Mouse (Mus musculus) macrophage (primary cell): Measurements from ENCODE around the gene Fam193b. TPM values are rescaled to one million over a fixed set of nuclear protein-coding genes. Genes with fewer than 3 reads are reported as not detected.

ENCODE experiments used
- H3K27ac ChIP-seq: fragments of 350-480 bp; formaldehyde crosslinking; 2 replicates; pipeline ENCODE4 v1.9.0; 2021
- H3K36me3 ChIP-seq: fragments of 350-480 bp; formaldehyde crosslinking; 2 replicates; pipeline ENCODE4 v1.9.0; 2021; ENCODE audit errors: inconsistent target
- H3K4me3 ChIP-seq: fragments of 350-480 bp; formaldehyde crosslinking; 2 replicates; pipeline ENCODE4 v1.9.0; 2021; ENCODE audit errors: inconsistent target
- H3K79me2 ChIP-seq: fragments of 350-480 bp; formaldehyde crosslinking; 2 replicates; pipeline ENCODE4 v1.9.0; 2021; ENCODE audit errors: inconsistent target
- WGBS: methylation state at CpG from one replicate; pipeline ENCODE4 v1.1.7; 2026; ENCODE audit warnings: inconsistent platforms; ENCODE audit not compliant: missing documents; 5-methylcytosine and 5-hydroxymethylcytosine counted together
- polyA plus RNA-seq: library from polyadenylated mRNA; stranded (reverse); fragments of 250-400 nt; gene quantifications from 3 replicates; pipeline ENCODE4 v1.2.4, GENCODE M21; 2018; ENCODE audit warnings: inconsistent platforms

Gene Fam193b
- polyA plus RNA-seq, 1 experiment from 2014 or later, result 12.9 TPM

DNA sequence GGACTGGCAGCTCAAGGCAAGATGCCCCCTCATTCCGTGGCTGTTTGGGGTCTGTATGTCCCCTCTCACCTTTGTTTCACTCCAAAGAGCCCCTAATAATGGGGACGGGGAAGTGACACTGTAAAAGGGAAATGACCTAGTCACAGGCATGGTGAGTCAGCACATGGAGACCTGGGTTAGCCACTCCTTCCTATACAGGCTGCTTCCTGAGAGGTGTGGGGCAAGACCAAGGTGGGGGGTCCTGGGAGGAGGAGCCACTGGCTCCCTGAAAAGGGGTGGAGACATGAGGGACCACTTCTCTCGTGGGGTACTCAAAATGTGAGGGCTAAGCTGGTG, 60.6 kb downstream of the Fam193b start:
- WGBS, result 11% methylated on average over 3 of the region's 3 CpGs
- H3K4me3 ChIP-seq, result no peak overlapping the region
- no peaks in the 10 kb centered on the region for H3K36me3 ChIP-seq

DNA sequence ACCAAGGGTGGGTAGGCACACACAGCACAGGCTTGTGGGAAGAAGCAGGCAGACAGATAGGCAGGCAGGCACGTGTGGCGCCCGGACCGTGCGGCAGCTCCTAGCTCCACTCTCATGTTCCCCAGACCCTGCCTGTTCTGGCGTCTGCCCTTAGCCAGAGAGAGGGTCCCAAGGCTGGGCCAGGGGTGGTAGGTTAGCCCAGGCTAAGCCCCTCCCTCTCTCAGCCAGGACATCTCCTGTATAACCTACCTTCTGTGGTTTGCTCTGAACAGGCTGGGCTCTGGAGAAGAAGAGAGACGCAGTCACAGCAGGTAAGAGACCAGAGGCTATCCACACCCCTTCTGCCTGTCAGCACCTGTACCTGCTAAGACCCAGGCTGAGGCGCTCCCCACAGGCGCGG, 62.4 kb downstream of the Fam193b start:
- Histone ChIP-seq H3K79me2 (no peaks in the 10 kb centered on the region), H3K4me3 (no peak overlapping the region), H3K36me3 (no peaks in the 10 kb centered on the region), H3K27ac (no peak overlapping the region)
- 92% methylated on average over 10 of the region's 10 CpGs for WGBS

More for the DNA sequence above, 60.6 kb downstream of the Fam193b start:
- no peaks in the 10 kb centered on the region for H3K79me2 ChIP-seq
- H3K27ac ChIP-seq, result no peak overlapping the region

DNA sequence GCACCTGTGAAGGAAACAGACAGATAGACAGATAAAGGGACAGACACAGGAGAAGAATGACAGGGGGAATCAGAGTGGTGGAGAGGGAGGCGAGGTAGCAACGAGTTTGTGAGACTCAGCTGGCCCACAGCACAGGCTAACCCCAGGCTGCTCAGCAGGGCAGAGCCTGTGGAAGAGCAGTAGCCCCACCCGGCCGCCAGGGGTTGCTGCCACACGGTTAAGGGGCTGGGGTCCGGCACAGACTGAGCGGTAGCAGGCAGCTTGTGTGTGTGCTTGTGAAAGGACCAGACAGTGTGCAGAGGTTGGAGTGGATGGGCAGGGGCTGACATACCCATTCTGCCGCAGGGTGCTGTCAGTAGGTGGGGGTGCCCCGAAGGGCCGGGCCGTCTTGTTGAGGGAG, 63.0 kb downstream of the Fam193b start:
- 90% methylated on average over 8 of the region's 11 CpGs for WGBS
- no peaks in the 10 kb centered on the region for H3K79me2 ChIP-seq
- no peaks in the 10 kb centered on the region for H3K36me3 ChIP-seq
- no peak overlapping the region for H3K4me3 ChIP-seq
- H3K27ac ChIP-seq, result no peak overlapping the region

DNA sequence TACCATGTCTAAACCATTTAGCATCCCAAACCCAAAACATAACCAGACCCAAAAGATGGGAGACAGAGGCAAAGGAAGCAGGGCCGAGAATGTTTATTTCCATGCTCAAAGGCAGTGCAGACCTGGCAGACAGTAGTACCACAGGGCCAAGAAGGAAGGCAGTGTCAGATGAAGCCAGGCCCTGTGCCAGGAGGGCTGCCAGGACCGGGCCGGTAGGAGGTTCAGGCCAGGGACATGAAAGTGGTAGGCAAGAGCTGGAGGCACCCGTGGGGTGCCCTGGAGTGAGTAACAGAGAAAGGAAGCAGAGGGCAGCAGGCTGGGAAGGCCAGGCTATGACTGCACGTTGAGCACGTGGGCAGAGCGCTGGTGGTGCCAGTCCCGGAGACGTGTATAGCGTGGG, 64.2 kb downstream of the Fam193b start:
- no peak overlapping the region for H3K27ac ChIP-seq
- no peaks in the 10 kb centered on the region for H3K36me3 ChIP-seq
- H3K79me2 ChIP-seq, result no peaks in the 10 kb centered on the region
- no peak overlapping the region for H3K4me3 ChIP-seq
- 96% methylated on average over 10 of the region's 10 CpGs for WGBS

DNA sequence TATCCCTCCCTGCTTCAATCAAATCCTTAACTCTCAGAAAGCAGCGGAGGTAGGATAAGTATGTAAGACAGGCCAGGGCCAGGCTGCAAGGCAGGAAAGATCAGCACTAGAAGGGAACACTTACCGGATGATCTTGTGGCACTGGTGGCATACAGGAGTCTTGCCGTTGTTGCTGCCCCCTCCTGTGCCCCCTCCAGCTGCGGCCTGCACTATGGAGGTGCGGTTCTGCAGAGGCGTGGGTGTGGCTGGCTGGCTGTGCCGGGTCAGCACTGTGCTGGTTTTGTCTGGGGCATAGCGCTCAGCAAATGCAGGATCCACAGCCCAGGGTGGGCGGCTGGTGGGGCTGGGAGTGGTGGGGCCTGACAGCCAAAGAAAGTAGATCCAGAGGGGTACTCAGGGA, 65.1 kb downstream of the Fam193b start:
- Histone ChIP-seq H3K79me2 (no peaks in the 10 kb centered on the region), H3K4me3 (no peak overlapping the region), H3K27ac (no peak overlapping the region), H3K36me3 (no peaks in the 10 kb centered on the region)
- 96% methylated on average over 9 of the region's 9 CpGs for WGBS

DNA sequence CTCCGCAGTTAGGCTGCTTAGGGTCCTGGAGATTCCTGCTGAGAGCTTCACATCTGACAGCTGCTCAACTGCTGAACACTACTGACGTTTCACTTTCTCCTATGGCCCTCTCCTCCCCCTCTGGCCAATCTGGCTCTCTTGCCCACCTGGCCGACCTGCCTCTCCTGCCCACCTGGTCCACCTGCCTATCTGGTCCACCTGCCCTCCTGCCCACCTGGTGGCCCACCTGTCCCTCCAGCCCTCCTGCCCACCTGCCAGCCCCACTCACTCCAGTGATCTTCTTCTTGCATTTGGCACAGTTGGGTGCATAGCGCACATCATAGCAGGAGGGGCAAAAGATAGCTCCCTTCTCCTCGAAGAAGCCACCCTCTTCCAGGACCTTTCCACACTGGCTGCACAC, 66.5 kb downstream of the Fam193b start:
- WGBS, result 87% methylated on average over 5 of the region's 5 CpGs
- Histone ChIP-seq H3K79me2 (no peaks in the 10 kb centered on the region), H3K4me3 (no peak overlapping the region), H3K36me3 (no peaks in the 10 kb centered on the region), H3K27ac (no peak overlapping the region)

DNA sequence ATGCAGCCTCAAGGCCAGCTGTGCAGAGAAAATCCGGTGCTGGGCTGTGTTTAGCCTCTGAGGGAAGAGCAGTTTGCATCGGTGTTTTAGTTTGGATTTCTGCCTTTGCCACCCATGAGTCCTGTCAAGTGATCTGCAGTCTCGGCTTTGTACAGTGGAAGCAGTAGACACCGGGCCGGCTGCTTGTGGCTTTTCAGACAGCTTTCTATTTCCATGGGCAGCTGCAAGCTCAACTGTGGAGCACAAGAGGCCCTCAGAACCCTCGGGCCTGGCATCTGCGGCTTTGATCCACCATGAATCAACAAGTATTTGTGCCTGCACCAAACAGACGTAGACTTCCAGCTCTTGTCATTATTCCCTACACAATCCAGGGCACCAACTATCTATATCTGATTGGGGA, 68.5 kb downstream of the Fam193b start:
- no peak overlapping the region for H3K27ac ChIP-seq
- WGBS, result 98% methylated on average over 8 of the region's 8 CpGs
- no peak overlapping the region for H3K4me3 ChIP-seq
- no peaks in the 10 kb centered on the region for H3K79me2 ChIP-seq
- no peaks in the 10 kb centered on the region for H3K36me3 ChIP-seq

DNA sequence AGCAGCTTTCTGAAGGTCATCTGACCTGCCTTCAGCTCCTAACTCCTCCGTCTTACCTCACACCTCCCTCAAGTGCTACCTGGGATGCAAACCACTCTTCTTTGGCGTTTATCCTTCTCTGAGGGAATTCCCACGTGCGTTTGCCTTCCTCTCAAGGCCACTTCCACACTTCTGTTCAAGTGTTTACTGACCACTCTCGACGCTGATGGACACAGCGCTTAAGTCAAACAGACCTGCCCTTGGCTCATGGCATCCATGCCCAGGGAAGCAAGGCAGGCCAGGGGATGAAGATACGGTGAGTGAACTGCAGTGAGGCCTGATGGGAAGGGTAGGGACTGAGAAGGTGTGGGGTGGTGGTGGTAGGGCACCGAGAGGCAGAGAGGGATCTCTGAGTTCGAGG, 70.3 kb downstream of the Fam193b start:
- 94% methylated on average over 10 of the region's 10 CpGs for WGBS
- no peak overlapping the region for H3K4me3 ChIP-seq
- no peak overlapping the region for H3K27ac ChIP-seq
- no peaks in the 10 kb centered on the region for H3K36me3 ChIP-seq
- H3K79me2 ChIP-seq, result no peaks in the 10 kb centered on the region

DNA sequence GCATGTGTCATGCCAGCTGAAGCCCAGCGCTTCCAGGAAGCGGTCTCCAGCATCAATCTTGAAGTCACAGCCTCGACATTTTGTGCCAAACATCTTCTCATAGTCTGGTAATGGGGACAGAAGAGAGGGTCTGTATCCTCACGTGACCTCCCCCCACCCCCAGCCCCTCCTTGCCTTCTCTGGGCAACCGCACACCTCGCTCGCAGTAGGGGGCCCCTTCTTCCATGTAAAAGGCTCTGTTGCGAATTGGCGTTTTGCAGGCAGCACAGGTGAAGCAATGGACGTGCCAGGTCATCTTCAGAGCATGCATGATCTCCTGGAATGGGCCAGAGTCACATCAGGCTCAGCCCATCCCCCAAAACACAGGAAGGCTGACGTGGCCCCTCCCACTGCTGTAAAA, 72.0 kb downstream of the Fam193b start:
- no peak overlapping the region for H3K4me3 ChIP-seq
- 90% methylated on average over 11 of the region's 11 CpGs for WGBS
- H3K79me2 ChIP-seq, result no peaks in the 10 kb centered on the region
- H3K36me3 ChIP-seq, result no peaks in the 10 kb centered on the region
- H3K27ac ChIP-seq, result no peak overlapping the region

DNA sequence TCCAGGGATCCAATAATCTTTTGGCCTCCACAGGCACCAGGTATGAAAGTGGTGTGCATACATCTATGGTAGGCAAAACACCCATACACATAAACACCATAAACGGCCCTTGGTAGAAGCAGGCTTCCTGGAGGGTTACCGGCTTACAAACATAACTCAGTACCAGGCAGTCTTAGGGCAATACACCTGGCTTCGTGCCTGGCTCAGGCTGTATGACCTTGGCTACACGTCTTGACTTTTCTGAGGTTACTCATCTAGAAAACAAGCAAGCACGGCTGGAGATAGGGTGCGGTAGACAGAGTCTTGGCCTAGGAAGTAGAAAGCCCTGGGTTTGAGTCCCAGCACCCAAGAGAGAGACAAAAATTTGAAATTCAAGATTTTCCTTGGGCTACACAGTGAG, 74.3 kb downstream of the Fam193b start:
- WGBS, result 97% methylated on average over 6 of the region's 6 CpGs

DNA sequence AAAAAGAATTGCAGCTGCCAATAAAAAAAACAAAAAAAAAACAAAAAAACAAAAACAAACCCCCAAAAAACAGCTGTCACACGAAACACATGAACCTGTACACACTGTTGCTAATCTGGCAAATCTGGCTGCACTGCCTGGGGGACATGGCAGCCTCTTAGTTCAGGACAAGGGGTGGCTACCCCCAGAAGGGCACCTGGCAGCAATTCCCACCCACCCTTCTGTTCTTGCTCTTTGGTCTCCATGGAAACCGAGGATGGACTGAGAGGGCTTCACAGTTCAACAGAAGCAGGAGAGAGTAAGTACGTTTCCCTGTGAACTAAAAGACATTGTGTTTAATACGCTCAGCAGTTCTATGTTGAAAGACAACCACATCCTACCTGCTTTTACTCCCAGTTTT, 75.2 kb downstream of the Fam193b start:
- no peaks in the 10 kb centered on the region for H3K79me2 ChIP-seq
- H3K36me3 ChIP-seq, result no peaks in the 10 kb centered on the region
- no peak overlapping the region for H3K4me3 ChIP-seq
- WGBS, result 100% methylated on average over 4 of the region's 4 CpGs
- no peak overlapping the region for H3K27ac ChIP-seq

More for the DNA sequence above, 74.3 kb downstream of the Fam193b start:
- no peak overlapping the region for H3K4me3 ChIP-seq
- no peak overlapping the region for H3K27ac ChIP-seq
- no peaks in the 10 kb centered on the region for H3K79me2 ChIP-seq
- no peaks in the 10 kb centered on the region for H3K36me3 ChIP-seq

DNA sequence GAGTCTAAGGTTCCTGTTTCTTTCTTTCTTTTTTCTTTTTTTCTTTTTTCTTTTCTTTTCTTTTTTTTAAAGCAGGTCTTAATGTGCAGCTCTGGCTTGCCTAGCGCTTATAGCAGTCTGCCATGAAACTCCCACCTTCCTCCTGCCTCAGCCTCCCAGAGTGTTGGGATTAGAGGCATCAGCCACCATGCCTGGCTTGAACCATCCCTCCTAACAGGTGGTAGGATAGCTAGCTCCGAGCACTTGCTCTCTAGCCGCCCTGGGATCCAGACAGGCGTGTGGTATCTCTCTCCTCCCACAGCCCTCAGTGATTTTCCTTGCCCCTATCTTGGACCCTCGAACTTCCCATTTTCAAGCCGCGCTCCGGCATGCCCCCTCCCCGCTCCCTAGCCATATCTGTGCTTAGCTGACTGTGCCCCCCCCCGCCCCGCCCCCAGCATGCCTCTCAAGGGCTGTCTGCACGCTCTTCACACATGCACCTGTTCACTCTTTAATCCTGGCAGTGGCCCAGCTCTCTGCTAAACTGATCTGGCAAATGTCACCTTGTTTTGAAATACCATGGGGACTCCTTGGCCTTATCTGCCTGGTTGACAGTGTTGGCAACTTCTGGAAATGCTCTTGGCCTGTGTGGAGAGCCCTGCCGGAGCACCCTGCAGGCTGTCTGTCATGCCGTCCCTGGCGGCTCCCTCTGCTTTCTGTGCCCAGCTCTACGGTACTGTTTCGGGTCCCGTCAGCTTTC, 75.9 kb downstream of the Fam193b start:
- no peaks in the 10 kb centered on the region for H3K36me3 ChIP-seq
- H3K79me2 ChIP-seq, result no peaks in the 10 kb centered on the region
- 33% methylated on average over 17 of the region's 18 CpGs for WGBS
- no peak overlapping the region for H3K27ac ChIP-seq
- H3K4me3 ChIP-seq, result no peak overlapping the region

DNA sequence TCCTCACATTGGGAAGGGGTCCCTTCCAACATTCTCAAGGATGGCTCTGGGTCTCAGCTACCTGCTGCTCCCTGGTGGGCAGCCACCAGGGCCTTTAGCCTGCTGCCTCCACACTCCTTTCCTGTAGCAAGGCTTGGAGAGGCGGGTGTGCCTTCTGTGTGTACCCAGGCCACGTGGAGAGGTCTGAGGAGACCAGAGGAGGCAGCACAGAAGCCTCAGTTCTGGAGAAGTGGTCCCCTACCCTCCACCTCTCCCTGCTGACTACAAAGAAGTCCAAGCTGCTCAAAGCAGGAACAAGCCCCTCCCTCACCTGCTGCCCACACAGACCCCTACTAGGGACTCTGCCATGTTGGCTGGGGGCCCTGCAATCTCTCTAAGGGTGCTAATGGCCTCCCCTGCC, 76.7 kb downstream of the Fam193b start:
- H3K4me3 ChIP-seq, result no peak overlapping the region
- H3K27ac ChIP-seq, result no peak overlapping the region
- H3K36me3 ChIP-seq, result no peaks in the 10 kb centered on the region
- 65% methylated on average over 2 of the region's 2 CpGs for WGBS
- H3K79me2 ChIP-seq, result no peaks in the 10 kb centered on the region
